In genomic region chr7:34818660-34819059, GRCm38 (mm10) we compare ENCODE assay signal across 27 mouse cellular contexts. TPM values are rescaled to one million over a fixed set of nuclear protein-coding genes. Genes with fewer than 3 reads are reported as not detected.
DNase-seq lines count a peak whose midpoint lies in the region; ATAC-seq and TF ChIP-seq lines count a peak whose summit lies in the region.
"Had no signal": no experiment of that assay in that cellular context is flagged by ENCODE, and none has a peak within 500 bp of the region (broad histone marks: within the 10 kb centered on the region; RNA-seq: fewer than 3 reads in every experiment).

No protein-coding gene starts in this region.

- peaks cover 15% of the 10 kb centered on the region for H3K27me3 ChIP-seq in forebrain, embryonic 12.5 days
- H3K27me3 ChIP-seq in forebrain, embryonic 11.5 days (ENCODE audit: control insufficient read depth, insufficient read depth, low read length): peaks cover 4% of the 10 kb centered on the region; the same call in 1 of the 2 replicates
- peaks cover 2% of the 10 kb centered on the region; the same call in 1 of the 2 replicates for H3K27me3 ChIP-seq in forebrain, embryonic 16.5 days (replicated peaks; ENCODE audit: control insufficient read depth, insufficient read depth, low read length)
- no peaks in the 10 kb centered on the region for H3K27me3 ChIP-seq in thymus, adult 2 months (ENCODE audit: control insufficient read depth, insufficient read depth, low read length)

- WGBS in forebrain, embryonic 12.5 days: 37% methylated on average over 5 of the region's 5 CpGs
- whole genome bisulfite sequencing in forebrain, embryonic 11.5 days: 45% methylated on average over 5 of the region's 5 CpGs
- 29% methylated on average over 5 of the region's 5 CpGs for WGBS in forebrain, embryonic 16.5 days
- WGBS in thymus, adult 2 months: 92% methylated on average over 5 of the region's 5 CpGs

- H3K4me1 ChIP-seq in forebrain, embryonic 12.5 days: peaks cover 14% of the 10 kb centered on the region
- no peaks in the 10 kb centered on the region for H3K4me1 ChIP-seq in forebrain, embryonic 11.5 days (replicated peaks; ENCODE audit: control insufficient read depth, insufficient read depth, low read length)
- peaks cover 5% of the 10 kb centered on the region; the same call in 1 of the 2 replicates for H3K4me1 ChIP-seq in forebrain, embryonic 16.5 days (replicated peaks; ENCODE audit: control insufficient read depth, insufficient read depth, low read length)
- no peaks in the 10 kb centered on the region for H3K4me1 ChIP-seq in thymus, adult 2 months (replicated peaks; ENCODE audit: control insufficient read depth, insufficient read depth, low read length)
- H3K4me1 ChIP-seq: intestine, embryonic 15.5 days had no signal

- no peak overlapping the region for H3K27ac ChIP-seq in forebrain, embryonic 12.5 days
- H3K27ac ChIP-seq in forebrain, embryonic 11.5 days (ENCODE audit: low read depth, low read length): no peak overlapping the region
- no peak overlapping the region for H3K27ac ChIP-seq in forebrain, embryonic 16.5 days (ENCODE audit: low read length)
- H3K27ac ChIP-seq in thymus, adult 2 months (ENCODE audit: control insufficient read depth, insufficient read depth, low read length): no peak overlapping the region
- H3K27ac ChIP-seq: hindbrain, embryonic 10.5 days; hindbrain, embryonic 13.5 days; intestine, embryonic 15.5 days had no signal

- H3K4me3 ChIP-seq in forebrain, embryonic 12.5 days (replicated peaks): no peak overlapping the region
- no peak overlapping the region for H3K4me3 ChIP-seq in forebrain, embryonic 11.5 days (ENCODE audit: low read depth, low read length)
- H3K4me3 ChIP-seq in forebrain, embryonic 16.5 days (replicated peaks; ENCODE audit: low read length): no peak overlapping the region
- no peak overlapping the region for H3K4me3 ChIP-seq in thymus, adult 2 months (ENCODE audit: control insufficient read depth, insufficient read depth, low read length)
- H3K4me3 ChIP-seq: hindbrain, embryonic 10.5 days; hindbrain, embryonic 13.5 days; intestine, embryonic 15.5 days had no signal

- no peaks in the 10 kb centered on the region for H3K36me3 ChIP-seq in forebrain, embryonic 12.5 days (replicated peaks)
- no peaks in the 10 kb centered on the region for H3K36me3 ChIP-seq in forebrain, embryonic 11.5 days (ENCODE audit: control insufficient read depth, insufficient read depth, low read length)
- H3K36me3 ChIP-seq in forebrain, embryonic 16.5 days (ENCODE audit: control insufficient read depth, insufficient read depth): no peaks in the 10 kb centered on the region
- no peaks in the 10 kb centered on the region for H3K36me3 ChIP-seq in thymus, adult 2 months (ENCODE audit: control insufficient read depth, insufficient read depth, low read length)
- H3K36me3 ChIP-seq: G1E; hindbrain, embryonic 10.5 days; hindbrain, embryonic 13.5 days; intestine, embryonic 15.5 days had no signal

- intact Hi-C loops in heart, postnatal 25 days (cut with DNase I): no loop called here

- no peak overlapping the region for H3K4me2 ChIP-seq in forebrain, embryonic 12.5 days
- H3K4me2 ChIP-seq in forebrain, embryonic 11.5 days (ENCODE audit: low read depth, low read length, severe bottlenecking): no peak overlapping the region
- H3K4me2 ChIP-seq in forebrain, embryonic 16.5 days (ENCODE audit: low read length): no peak overlapping the region
- H3K4me2 ChIP-seq: heart, embryonic 11.5 days; hindbrain, embryonic 13.5 days; intestine, embryonic 15.5 days had no signal

- TF ChIP-seq POLR2A in brain, embryonic 14.5 days (IDR thresholded peaks at IDR 0.05; ENCODE audit: borderline replicate concordance, extremely low read depth, insufficient read depth, insufficient read length, poor library complexity, severe bottlenecking): no peak
- no peak for TF ChIP-seq POLR2A in thymus, adult 2 months (IDR thresholded peaks at IDR 0.05; ENCODE audit: control insufficient read depth, extremely low read depth, insufficient read depth, low read length, poor library complexity)

- no peak overlapping the region for H3K9ac ChIP-seq in forebrain, embryonic 12.5 days
- H3K9ac ChIP-seq in forebrain, embryonic 11.5 days (ENCODE audit: low read length): no peak overlapping the region
- no peak overlapping the region for H3K9ac ChIP-seq in forebrain, embryonic 16.5 days (replicated peaks; ENCODE audit: low read depth, low read length)
- H3K9ac ChIP-seq: hindbrain, embryonic 13.5 days; intestine, embryonic 15.5 days had no signal

- TF ChIP-seq CTCF in brain, embryonic 14.5 days (IDR thresholded peaks at IDR 0.05; ENCODE audit: borderline replicate concordance, extremely low read depth, insufficient read depth, insufficient read length): no peak
- TF ChIP-seq CTCF in thymus, adult 2 months (IDR thresholded peaks at IDR 0.05; ENCODE audit: borderline replicate concordance, control insufficient read depth, extremely low read depth, insufficient read depth, low read length, poor library complexity): no peak

- H3K9me3 ChIP-seq in forebrain, embryonic 12.5 days: no peaks in the 10 kb centered on the region
- no peaks in the 10 kb centered on the region for H3K9me3 ChIP-seq in forebrain, embryonic 11.5 days (ENCODE audit: control insufficient read depth, low read length)
- no peaks in the 10 kb centered on the region; the same call in 1 of the 2 replicates for H3K9me3 ChIP-seq in forebrain, embryonic 16.5 days (ENCODE audit: control insufficient read depth, low read length)
- H3K9me3 ChIP-seq: hindbrain, embryonic 13.5 days; intestine, embryonic 15.5 days had no signal

- peak; percentile 36; the same call in 1 of the 2 replicates for ATAC-seq in forebrain, embryonic 12.5 days (ENCODE audit: low FRiP score)
- ATAC-seq in forebrain, embryonic 11.5 days (replicated peaks; ENCODE audit: low FRiP score): no peak
- peak; percentile 66; the same call in 1 of the 2 replicates for ATAC-seq in forebrain, embryonic 16.5 days
- ATAC-seq: hindbrain, embryonic 16.5 days; intestine, embryonic 15.5 days; Patski had no signal

- no peak for DNase-seq in forebrain, embryonic 11.5 days (ENCODE audit: low spot score)
- DNase-seq in brain, embryonic 14.5 days (ENCODE audit: low read depth): peak; percentile 73
- DNase-seq in retina, postnatal 1 day: peak; percentile 59
- DNase-seq in heart, postnatal 25 days (ENCODE audit: low spot score): no peak
- DNase-seq in gastrocnemius, adult 8-10 months (ENCODE audit: low spot score in 2 of 2): no peak
- DNase-seq in thymus, adult 2 months: no peak
- DNase-seq: adrenal gland, adult 2 months; adrenal gland, postnatal 14 days; cerebellum, adult 11-12 months; cerebellum, adult 8-10 months; cerebellum, postnatal 10 days; cerebellum, postnatal 36 days; gastrocnemius, postnatal 10 days; gastrocnemius, postnatal 36 days; heart, postnatal 36 days; kidney, adult 11 months had no signal

RNA-seq across cellular contexts. Expression of gene Chst8, which starts 6.1 kb away (rescaled TPM):
- polyA plus RNA-seq in forebrain, embryonic 12.5 days (2016; fragmentation: Nextera tagmentation; extraction: Ambion mirVana): 13.5 and 15.9 TPM in 2 replicates
- 11.4 and 12.0 TPM in 2 replicates for polyA plus RNA-seq in forebrain, embryonic 11.5 days (2014; fragmentation: Nextera tagmentation; extraction: Ambion mirVana)
- 13.3 and 13.6 TPM in 2 replicates for polyA plus RNA-seq in brain, embryonic 14.5 days (2012; rRNA removed)
- 9.9 and 12.0 TPM in 2 replicates for polyA plus RNA-seq in forebrain, embryonic 16.5 days (2015; fragmentation: Nextera tagmentation; extraction: Ambion mirVana)
- total RNA-seq in heart, postnatal 25 days (2021): under 1 TPM in 1 of 2 experiments, not detected in 1; 0.22 TPM
- 1 to 10 TPM in 1 of 4 experiments, under 1 TPM in 3; 0.29 to 1.6 (median 0.55) TPM for total RNA-seq in gastrocnemius, adult 8-10 months (2022)
- 6.1 and 6.3 TPM in 2 replicates for polyA plus RNA-seq in thymus, adult 2 months (2012; rRNA removed)
- total RNA-seq: granulocyte monocyte progenitor cell, adult 5-6 weeks; heart, adult 8-10 months had no signal
- polyA plus RNA-seq: G1E had no signal

Comparison
In these comparisons a context has a peak if more than half of its experiments do, and no peak if none do; other contexts are left out.
1. DNase-seq: peak in brain, embryonic 14.5 days (single experiment) and retina, postnatal 1 day (single experiment); none in forebrain, embryonic 11.5 days (single experiment), heart, postnatal 25 days (single experiment), gastrocnemius, adult 8-10 months (0 of 2) and thymus, adult 2 months (single experiment).